Mouse (Mus musculus): ENCODE measurements around the gene Kirrel2.

DNA sequence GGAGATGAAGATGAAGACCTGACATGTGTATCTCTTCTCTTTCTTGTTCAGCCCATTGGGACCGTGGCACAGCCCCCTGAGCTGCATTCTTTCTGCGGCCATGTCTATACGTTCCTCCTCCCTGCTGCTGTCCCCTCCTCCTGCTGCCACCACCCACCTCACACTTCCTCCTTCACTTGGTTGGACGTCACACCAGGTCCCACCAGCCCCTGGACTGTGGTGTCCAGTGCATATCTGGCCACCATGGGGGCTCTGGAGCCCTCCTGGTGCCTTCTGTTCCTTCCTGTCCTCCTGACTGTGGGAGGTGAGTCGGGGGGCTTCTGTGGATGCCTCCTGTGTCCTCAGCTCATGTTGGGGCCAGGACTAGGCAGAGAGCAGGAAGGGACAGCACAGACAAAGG, 43.9 kb downstream of the Kirrel2 start, which contains the start of gene Tyrobp:
- TF ChIP-seq GATA1 (IDR thresholded peaks at IDR 0.05; ENCODE audit: low read length) (no peak), TAL1 (IDR thresholded peaks at IDR 0.05; ENCODE audit: low read length) (no peak)
